Mouse (Mus musculus): ENCODE data around the gene Ssh1. TPM values are rescaled to one million over a fixed set of nuclear protein-coding genes. Genes with fewer than 3 reads are reported as not detected.

The Ssh1 gene
- polyA plus RNA-seq, 1 experiment from 2014 or later, result 15.1 TPM

GRCm38 (mm10) chr5:114027217-114027944 lies 33.7 kb upstream of the Ssh1 start:
- Histone ChIP-seq H3K9ac (ENCODE audit: low read length) (no peak overlapping the region), H3K4me3 (ENCODE audit: low read length) (no peak overlapping the region), H3K36me3 (ENCODE audit: control insufficient read depth, insufficient read depth, low read length) (no peaks in the 10 kb centered on the region), H3K27ac (ENCODE audit: low read length) (no peak overlapping the region), H3K4me1 (replicated peaks; ENCODE audit: control insufficient read depth, insufficient read depth, low read length) (no peaks in the 10 kb centered on the region), H3K9me3 (ENCODE audit: control insufficient read depth, low read length) (no peaks in the 10 kb centered on the region), H3K27me3 (ENCODE audit: control insufficient read depth, insufficient read depth, low read depth, low read length) (no peaks in the 10 kb centered on the region), H3K4me2 (ENCODE audit: low read depth, low read length) (no peak overlapping the region)
- 81% methylated on average over 12 of the region's 12 CpGs for WGBS
- no peak for ATAC-seq (ENCODE audit: low read depth)

- 12% methylated on average over 9 of the region's 10 CpGs for whole genome bisulfite sequencing
- Histone ChIP-seq H3K4me1 (replicated peaks; ENCODE audit: control insufficient read depth, insufficient read depth, low read length) (no peaks in the 10 kb centered on the region), H3K4me3 (ENCODE audit: low read length) (no peak overlapping the region), H3K36me3 (ENCODE audit: control insufficient read depth, insufficient read depth, low read length) (no peaks in the 10 kb centered on the region), H3K9me3 (ENCODE audit: control insufficient read depth, low read length) (no peaks in the 10 kb centered on the region), H3K4me2 (ENCODE audit: low read depth, low read length) (no peak overlapping the region), H3K27ac (ENCODE audit: low read length) (no peak overlapping the region), H3K9ac (ENCODE audit: low read length) (no peak overlapping the region), H3K27me3 (ENCODE audit: control insufficient read depth, insufficient read depth, low read depth, low read length) (no peaks in the 10 kb centered on the region)
- no peak for ATAC-seq (ENCODE audit: low read depth)
These were observed 31.2 kb upstream of the Ssh1 start for GRCm38 (mm10) chr5:114024885-114025284.

GRCm38 (mm10) chr5:114024390-114024789 lies 30.7 kb upstream of the Ssh1 start:
- Histone ChIP-seq H3K27me3 (ENCODE audit: control insufficient read depth, insufficient read depth, low read depth, low read length) (no peaks in the 10 kb centered on the region), H3K27ac (ENCODE audit: low read length) (no peak overlapping the region), H3K9me3 (ENCODE audit: control insufficient read depth, low read length) (no peaks in the 10 kb centered on the region), H3K4me3 (ENCODE audit: low read length) (no peak overlapping the region), H3K4me2 (ENCODE audit: low read depth, low read length) (no peak overlapping the region), H3K9ac (ENCODE audit: low read length) (no peak overlapping the region), H3K36me3 (ENCODE audit: control insufficient read depth, insufficient read depth, low read length) (no peaks in the 10 kb centered on the region), H3K4me1 (replicated peaks; ENCODE audit: control insufficient read depth, insufficient read depth, low read length) (no peaks in the 10 kb centered on the region)
- ATAC-seq (ENCODE audit: low read depth), result no peak
- WGBS, result 48% methylated on average over 6 of the region's 6 CpGs

- 63% methylated on average over 7 of the region's 7 CpGs for WGBS
- Histone ChIP-seq H3K27me3 (ENCODE audit: control insufficient read depth, insufficient read depth, low read depth, low read length) (no peaks in the 10 kb centered on the region), H3K4me2 (ENCODE audit: low read depth, low read length) (no peak overlapping the region), H3K27ac (ENCODE audit: low read length) (no peak overlapping the region), H3K36me3 (ENCODE audit: control insufficient read depth, insufficient read depth, low read length) (no peaks in the 10 kb centered on the region), H3K9me3 (ENCODE audit: control insufficient read depth, low read length) (no peaks in the 10 kb centered on the region), H3K9ac (ENCODE audit: low read length) (no peak overlapping the region), H3K4me1 (replicated peaks; ENCODE audit: control insufficient read depth, insufficient read depth, low read length) (no peaks in the 10 kb centered on the region), H3K4me3 (ENCODE audit: low read length) (no peak overlapping the region)
- ATAC-seq (ENCODE audit: low read depth), result no peak
These were observed 21.4 kb upstream of the Ssh1 start for GRCm38 (mm10) chr5:114015121-114015520.

GRCm38 (mm10) chr5:114009049-114009448 lies 15.4 kb upstream of the Ssh1 start:
- 64% methylated on average over 4 of the region's 4 CpGs for whole genome bisulfite sequencing
- Histone ChIP-seq H3K4me3 (ENCODE audit: low read length) (no peak overlapping the region), H3K9me3 (ENCODE audit: control insufficient read depth, low read length) (no peaks in the 10 kb centered on the region), H3K27me3 (ENCODE audit: control insufficient read depth, insufficient read depth, low read depth, low read length) (no peaks in the 10 kb centered on the region), H3K36me3 (ENCODE audit: control insufficient read depth, insufficient read depth, low read length) (no peaks in the 10 kb centered on the region), H3K27ac (ENCODE audit: low read length) (no peak overlapping the region), H3K4me2 (ENCODE audit: low read depth, low read length) (no peak overlapping the region), H3K9ac (ENCODE audit: low read length) (no peak overlapping the region), H3K4me1 (replicated peaks; ENCODE audit: control insufficient read depth, insufficient read depth, low read length) (no peaks in the 10 kb centered on the region)
- ATAC-seq (ENCODE audit: low read depth), result no peak

- 74% methylated on average over 12 of the region's 12 CpGs for WGBS
- no peaks in the 10 kb centered on the region for H3K4me1 ChIP-seq (replicated peaks; ENCODE audit: control insufficient read depth, insufficient read depth, low read length)
- no peak for ATAC-seq (ENCODE audit: low read depth)
- no peaks in the 10 kb centered on the region for H3K27me3 ChIP-seq (ENCODE audit: control insufficient read depth, insufficient read depth, low read depth, low read length)
- no peaks in the 10 kb centered on the region for H3K9me3 ChIP-seq (ENCODE audit: control insufficient read depth, low read length)
- H3K27ac ChIP-seq (ENCODE audit: low read length), result no peak overlapping the region
- no peaks in the 10 kb centered on the region for H3K36me3 ChIP-seq (ENCODE audit: control insufficient read depth, insufficient read depth, low read length)
- no peak overlapping the region for H3K4me2 ChIP-seq (ENCODE audit: low read depth, low read length)
- no peak overlapping the region for H3K9ac ChIP-seq (ENCODE audit: low read length)
- no peak overlapping the region for H3K4me3 ChIP-seq (ENCODE audit: low read length)
These were observed 14.2 kb upstream of the Ssh1 start for GRCm38 (mm10) chr5:114007753-114008453.

- 57% methylated on average over 4 of the region's 4 CpGs for WGBS
- Histone ChIP-seq H3K27ac (ENCODE audit: low read length) (no peak overlapping the region), H3K36me3 (ENCODE audit: control insufficient read depth, insufficient read depth, low read length) (no peaks in the 10 kb centered on the region), H3K9me3 (ENCODE audit: control insufficient read depth, low read length) (no peaks in the 10 kb centered on the region), H3K27me3 (ENCODE audit: control insufficient read depth, insufficient read depth, low read depth, low read length) (no peaks in the 10 kb centered on the region), H3K4me2 (ENCODE audit: low read depth, low read length) (no peak overlapping the region), H3K4me1 (replicated peaks; ENCODE audit: control insufficient read depth, insufficient read depth, low read length) (no peaks in the 10 kb centered on the region), H3K4me3 (ENCODE audit: low read length) (no peak overlapping the region), H3K9ac (ENCODE audit: low read length) (no peak overlapping the region)
- ATAC-seq (ENCODE audit: low read depth), result no peak
These were observed 13.3 kb upstream of the Ssh1 start for GRCm38 (mm10) chr5:114006974-114007373.

GRCm38 (mm10) chr5:114005100-114005499 lies 11.4 kb upstream of the Ssh1 start:
- no peak overlapping the region for H3K4me2 ChIP-seq (ENCODE audit: low read depth, low read length)
- no peak overlapping the region for H3K27ac ChIP-seq (ENCODE audit: low read length)

GRCm38 (mm10) chr5:114004573-114004972 lies 10.9 kb upstream of the Ssh1 start:
- Histone ChIP-seq H3K9ac (ENCODE audit: low read length) (no peak overlapping the region), H3K4me1 (replicated peaks; ENCODE audit: control insufficient read depth, insufficient read depth, low read length) (no peaks in the 10 kb centered on the region), H3K4me2 (ENCODE audit: low read depth, low read length) (no peak overlapping the region), H3K27ac (ENCODE audit: low read length) (no peak overlapping the region), H3K27me3 (ENCODE audit: control insufficient read depth, insufficient read depth, low read depth, low read length) (no peaks in the 10 kb centered on the region), H3K9me3 (ENCODE audit: control insufficient read depth, low read length) (no peaks in the 10 kb centered on the region), H3K36me3 (ENCODE audit: control insufficient read depth, insufficient read depth, low read length) (no peaks in the 10 kb centered on the region), H3K4me3 (ENCODE audit: low read length) (no peak overlapping the region)
- 83% methylated on average over 11 of the region's 11 CpGs for WGBS
- no peak for ATAC-seq (ENCODE audit: low read depth)

More at GRCm38 (mm10) chr5:114005100-114005499, 11.4 kb upstream of the Ssh1 start:
- Histone ChIP-seq H3K9ac (ENCODE audit: low read length) (no peak overlapping the region), H3K4me1 (replicated peaks; ENCODE audit: control insufficient read depth, insufficient read depth, low read length) (no peaks in the 10 kb centered on the region), H3K4me3 (ENCODE audit: low read length) (no peak overlapping the region), H3K9me3 (ENCODE audit: control insufficient read depth, low read length) (no peaks in the 10 kb centered on the region), H3K27me3 (ENCODE audit: control insufficient read depth, insufficient read depth, low read depth, low read length) (no peaks in the 10 kb centered on the region), H3K36me3 (ENCODE audit: control insufficient read depth, insufficient read depth, low read length) (no peaks in the 10 kb centered on the region)
- WGBS, result 72% methylated on average over 5 of the region's 5 CpGs
- no peak for ATAC-seq (ENCODE audit: low read depth)

All from lung, embryonic 16.5 days (tissue).